Mouse (Mus musculus) G1E (cell line): ENCODE data around the gene Iqce. TPM values are rescaled to one million over a fixed set of nuclear protein-coding genes. Genes with fewer than 3 reads are reported as not detected.

ENCODE experiments used
- ATAC-seq: 2 replicates; pipeline ENCODE4 v1.8.0; 2016; ENCODE audit warnings: mild to moderate bottlenecking; ENCODE audit not compliant: insufficient number of reproducible peaks, poor library complexity, low FRiP score, severe bottlenecking; ENCODE audit errors: extremely low read depth
- DNase-seq: peaks from one replicate; pipeline ENCODE4 v3.0.0; 2012; ENCODE audit warnings: low spot score
- H3K27me3 ChIP-seq: 2 replicates; pipeline ENCODE4 v1.6.1; 2012; ENCODE audit warnings: mild to moderate bottlenecking, low read length, inconsistent platforms; ENCODE audit not compliant: insufficient read depth
- H3K36me3 ChIP-seq: replicated peaks from 2 replicates; pipeline ENCODE3; 2012; ENCODE audit warnings: mild to moderate bottlenecking, inconsistent platforms
- H3K4me1 ChIP-seq: 2 replicates; pipeline ENCODE4 v1.6.1; 2012; ENCODE audit warnings: low read depth, low read length, inconsistent platforms, mixed read lengths; ENCODE audit not compliant: insufficient read depth
- H3K4me3 ChIP-seq: 2 replicates; pipeline ENCODE4 v1.5.1; 2012; ENCODE audit warnings: low read depth, mild to moderate bottlenecking, inconsistent platforms, low read length, moderate library complexity, mixed read lengths
- H3K9me3 ChIP-seq: replicated peaks from 2 replicates; pipeline ENCODE4 v1.6.1; 2012; ENCODE audit warnings: inconsistent platforms
- CTCF ChIP-seq: IDR thresholded peaks from 2 replicates; pipeline ENCODE4 v1.5.1; 2012; ENCODE audit warnings: low read depth, low read length, inconsistent platforms, mixed read lengths
- GATA1 ChIP-seq: IDR thresholded peaks from 2 replicates; pipeline ENCODE4 v1.6.1; 2012; ENCODE audit warnings: borderline replicate concordance, low read length, inconsistent platforms, mixed read lengths
- GATA2 ChIP-seq: IDR thresholded peaks from 2 replicates; pipeline ENCODE4 v1.6.1; 2012; ENCODE audit warnings: low read depth, low read length, inconsistent platforms, borderline replicate concordance
- POLR2AphosphoS5 ChIP-seq: IDR thresholded peaks from 2 replicates; pipeline ENCODE4 v1.6.1; 2012; ENCODE audit warnings: low read depth, low read length, inconsistent platforms; ENCODE audit not compliant: insufficient replicate concordance
- TAL1 ChIP-seq: conservative IDR thresholded peaks from 2 replicates; pipeline ENCODE4 v1.6.1; 2012; ENCODE audit warnings: low read depth, low read length, inconsistent platforms, mixed read lengths
- polyA plus RNA-seq: library from polyadenylated mRNA; stranded (reverse); fragments of >175 nt; gene quantifications from 2 replicates; pipeline ENCODE4 v1.2.3, GENCODE M21; 2012
- total RNA-seq, 2 experiments: library from RNA; stranded (forward) in 1 of 2; stranded (reverse) in 1 of 2; fragments of 200-1000 nt in 1 of 2; fragments of >200 nt in 1 of 2; fragmentation: Nextera tagmentation in 1 of 2; gene quantifications; 2 replicates each; pipeline ENCODE4 v1.2.3; 2014 to 2017

Iqce gene
- total and polyA plus RNA-seq, 3 experiments = 3.0 to 8.2 (median 6.3) TPM

DNA sequence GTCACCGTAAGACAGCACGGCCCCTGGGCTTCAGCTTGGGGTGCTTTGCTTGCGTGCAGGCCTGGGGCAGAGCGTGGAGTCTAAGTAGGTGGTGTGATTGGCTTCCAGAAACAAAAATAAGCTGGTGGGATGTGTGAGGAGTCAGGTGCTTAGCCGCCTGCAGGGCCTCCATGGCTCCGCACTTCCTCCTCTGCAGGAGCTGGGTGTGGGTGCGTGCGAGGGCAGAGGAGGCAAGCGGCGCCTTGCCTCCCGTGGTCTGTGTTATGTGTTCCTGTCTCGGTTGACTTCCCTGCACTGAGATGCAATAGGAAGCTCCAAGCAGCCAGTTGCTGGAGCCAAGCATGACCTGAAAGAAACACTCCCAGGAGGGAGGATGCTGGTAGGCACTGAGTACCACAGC lies 37.6 kb upstream of the Iqce start:
- H3K36me3 ChIP-seq = no peaks in the 10 kb centered on the region
- peaks cover 49% of the 10 kb centered on the region for H3K27me3 ChIP-seq
- H3K9me3 ChIP-seq = no peaks in the 10 kb centered on the region
- ATAC-seq (no peak), DNase-seq (no peak)
- no peak overlapping the region for H3K4me3 ChIP-seq
- TF ChIP-seq TAL1 (no peak), CTCF (no peak), GATA1 (no peak), GATA2 (no peak), POLR2AphosphoS5 (no peak)
- peaks cover 6% of the 10 kb centered on the region for H3K4me1 ChIP-seq

GRCm38 (mm10) chr5:140736166-140736565 lies 34.0 kb upstream of the Iqce start:
- no peak overlapping the region for H3K4me3 ChIP-seq
- peaks cover 52% of the 10 kb centered on the region for H3K27me3 ChIP-seq
- no peak for TF ChIP-seq GATA2
- TF ChIP-seq GATA1 = no peak
- TF ChIP-seq TAL1 = no peak
- TF ChIP-seq POLR2AphosphoS5 = no peak
- no peak for TF ChIP-seq CTCF
- H3K36me3 ChIP-seq = no peaks in the 10 kb centered on the region
- ATAC-seq (no peak), DNase-seq (no peak)
- H3K9me3 ChIP-seq = no peaks in the 10 kb centered on the region
- peaks cover 15% of the 10 kb centered on the region for H3K4me1 ChIP-seq

DNA sequence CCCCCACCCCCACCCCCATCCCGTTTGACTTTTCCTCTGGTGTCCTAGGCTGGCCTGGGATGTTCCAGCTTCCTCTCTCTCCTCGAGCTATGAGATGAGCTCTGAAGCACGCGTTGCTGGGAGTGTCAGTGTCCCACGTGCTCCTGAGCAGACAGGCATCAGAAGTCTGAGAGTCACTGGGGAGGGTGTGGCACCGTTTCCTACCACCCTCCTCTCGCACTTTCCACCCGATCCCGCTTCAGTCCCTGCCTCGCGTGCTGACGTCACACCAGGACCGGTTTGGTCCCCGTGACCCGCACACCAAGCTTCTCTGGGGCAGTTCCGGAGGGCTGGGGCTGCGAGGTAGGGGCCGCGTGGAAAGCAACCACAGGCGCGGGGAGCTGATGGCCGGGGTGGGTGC lies 33.1 kb upstream of the Iqce start:
- no peaks in the 10 kb centered on the region for H3K36me3 ChIP-seq
- H3K27me3 ChIP-seq = peaks cover 51% of the 10 kb centered on the region
- DNase-seq = no peak
- peaks cover 20% of the 10 kb centered on the region for H3K4me1 ChIP-seq
- ATAC-seq = no peak
- H3K9me3 ChIP-seq = no peaks in the 10 kb centered on the region
- TF ChIP-seq POLR2AphosphoS5 (no peak), GATA2 (no peak), TAL1 (no peak)
- no peak overlapping the region; the same call in 1 of the 2 replicates for H3K4me3 ChIP-seq

- no peak for TF ChIP-seq TAL1
- no peak for TF ChIP-seq GATA1
- TF ChIP-seq GATA2 = no peak
- H3K27me3 ChIP-seq = peaks cover 50% of the 10 kb centered on the region
- no peaks in the 10 kb centered on the region for H3K9me3 ChIP-seq
- peaks cover 20% of the 10 kb centered on the region for H3K4me1 ChIP-seq
- DNase-seq (no peak), ATAC-seq (no peak)
- no peaks in the 10 kb centered on the region for H3K36me3 ChIP-seq
- H3K4me3 ChIP-seq = no peak overlapping the region
Measured at GRCm38 (mm10) chr5:140733336-140733735, 31.2 kb upstream of the Iqce start.

DNA sequence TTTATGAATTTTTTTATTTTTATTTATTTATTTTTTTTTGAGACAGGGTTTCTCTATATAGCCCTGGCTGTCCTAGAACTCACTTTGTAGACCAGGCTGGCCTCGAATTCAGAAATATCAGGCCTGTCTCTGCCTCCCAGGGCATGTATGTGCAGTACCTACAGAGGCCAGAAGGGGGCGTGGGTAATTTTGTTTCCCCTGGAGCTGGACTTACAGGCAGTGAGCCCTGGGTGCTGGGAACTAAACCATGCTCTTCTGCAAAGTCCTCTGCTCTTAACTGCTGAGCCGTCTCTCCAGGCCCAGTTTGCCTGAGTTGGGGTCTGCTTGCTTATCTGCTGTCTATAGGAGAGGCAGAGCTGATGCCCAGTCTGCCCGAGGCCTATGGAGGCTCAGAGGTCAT lies 30.0 kb upstream of the Iqce start:
- DNase-seq = no peak
- no peaks in the 10 kb centered on the region for H3K36me3 ChIP-seq
- H3K4me3 ChIP-seq = no peak overlapping the region
- no peaks in the 10 kb centered on the region for H3K9me3 ChIP-seq
- H3K27me3 ChIP-seq = peaks cover 43% of the 10 kb centered on the region
- TF ChIP-seq CTCF (peak; percentile 54; the same call in 1 of the 2 replicates), POLR2AphosphoS5 (no peak), TAL1 (no peak)
- H3K4me1 ChIP-seq = peaks cover 20% of the 10 kb centered on the region
- ATAC-seq = peak; percentile 32; the same call in 1 of the 2 replicates

DNA sequence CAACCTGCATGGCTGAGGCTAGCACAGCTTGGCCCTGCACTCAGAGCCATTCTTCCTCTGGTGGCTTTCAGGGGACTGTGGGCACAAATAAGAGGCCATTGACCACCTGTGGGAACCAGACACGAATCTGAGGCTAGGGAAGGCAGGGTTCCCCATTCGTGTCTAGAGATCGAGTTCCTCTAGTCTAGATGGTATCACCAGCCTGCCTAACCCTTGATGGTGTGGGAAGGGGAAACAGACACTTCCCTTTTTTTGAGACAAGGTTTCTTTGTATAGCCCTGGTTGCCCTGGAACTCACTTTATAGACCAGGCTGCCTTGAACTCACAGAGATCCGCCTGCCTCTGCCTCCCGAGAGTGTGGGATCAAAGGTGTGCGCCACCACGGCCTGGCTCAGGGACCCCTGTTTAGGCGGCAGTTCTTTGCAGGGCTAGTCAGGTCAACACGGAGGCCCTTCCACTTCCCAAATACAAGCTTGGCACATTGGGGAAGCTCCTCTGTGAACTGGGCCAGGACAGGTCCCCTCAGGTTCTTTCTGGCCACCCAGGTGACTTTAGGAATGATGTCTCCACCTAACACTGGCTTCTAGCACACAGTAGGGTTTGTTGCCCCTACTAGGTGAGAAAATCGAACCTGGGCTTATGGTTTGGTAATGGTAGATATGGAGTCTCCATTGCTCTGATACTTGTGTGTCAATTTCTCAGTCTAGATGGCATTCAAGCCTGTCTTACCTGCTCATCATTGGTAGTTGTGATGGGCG lies 29.0 kb upstream of the Iqce start:
- ATAC-seq (peak; percentile 79), DNase-seq (peak; percentile 34)
- H3K36me3 ChIP-seq = no peaks in the 10 kb centered on the region
- H3K4me1 ChIP-seq = peaks cover 20% of the 10 kb centered on the region
- peaks cover 39% of the 10 kb centered on the region for H3K27me3 ChIP-seq
- H3K4me3 ChIP-seq = no peak overlapping the region
- TF ChIP-seq POLR2AphosphoS5 = no peak
- TF ChIP-seq TAL1 = no peak
- no peak for TF ChIP-seq GATA1
- no peak for TF ChIP-seq GATA2
- TF ChIP-seq CTCF = no peak
- no peaks in the 10 kb centered on the region for H3K9me3 ChIP-seq
